Mouse (Mus musculus) layer of hippocampus, postnatal 25 days (tissue): Measurements from ENCODE around the gene Hoxc5. TPM values are rescaled to one million over a fixed set of nuclear protein-coding genes. Genes with fewer than 3 reads are reported as not detected.

Experiments
- DNase-seq, 2 experiments: peaks; one replicate each; pipeline ENCODE4 v3.0.0; 2022; ENCODE audit warnings: mixed read lengths in 2 of 2, low spot score in 1 of 2; ENCODE audit errors: extremely low spot score in 1 of 2
- total RNA-seq, 2 experiments: library from RNA; stranded (reverse); gene quantifications; 2 replicates each; pipeline ENCODE4 v1.2.3; 2021

The Hoxc5 gene
- total RNA-seq, 2 experiments from 2014 or later, result not detected

DNA sequence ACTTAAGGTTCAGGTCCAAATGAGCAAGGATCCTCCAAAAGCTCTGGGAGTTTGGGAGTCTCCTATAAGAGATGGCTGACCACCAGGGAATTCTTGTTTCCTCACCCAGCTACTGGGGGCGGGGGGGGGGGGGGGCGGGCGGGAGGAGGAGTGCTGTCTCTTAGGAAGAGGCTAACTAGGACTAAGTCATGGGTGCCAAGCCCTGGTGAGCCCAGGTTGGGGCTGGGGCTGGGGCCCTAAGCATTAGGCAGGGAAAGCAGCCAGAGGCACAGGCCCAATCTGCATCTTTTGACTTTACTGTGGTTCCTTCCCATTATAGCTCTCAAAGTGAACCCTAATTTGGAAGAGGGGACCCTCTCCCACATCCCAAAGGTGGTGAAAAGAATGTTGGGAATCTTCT, 64.9 kb downstream of the Hoxc5 start:
- DNase-seq, result no peak

- DNase-seq, result no peak
Observed at GRCm38 (mm10) chr15:103032646-103033575, 65.7 kb downstream of the Hoxc5 start.

GRCm38 (mm10) chr15:103034043-103034806, 67.0 kb downstream of the Hoxc5 start:
- DNase-seq, result no peak

DNA sequence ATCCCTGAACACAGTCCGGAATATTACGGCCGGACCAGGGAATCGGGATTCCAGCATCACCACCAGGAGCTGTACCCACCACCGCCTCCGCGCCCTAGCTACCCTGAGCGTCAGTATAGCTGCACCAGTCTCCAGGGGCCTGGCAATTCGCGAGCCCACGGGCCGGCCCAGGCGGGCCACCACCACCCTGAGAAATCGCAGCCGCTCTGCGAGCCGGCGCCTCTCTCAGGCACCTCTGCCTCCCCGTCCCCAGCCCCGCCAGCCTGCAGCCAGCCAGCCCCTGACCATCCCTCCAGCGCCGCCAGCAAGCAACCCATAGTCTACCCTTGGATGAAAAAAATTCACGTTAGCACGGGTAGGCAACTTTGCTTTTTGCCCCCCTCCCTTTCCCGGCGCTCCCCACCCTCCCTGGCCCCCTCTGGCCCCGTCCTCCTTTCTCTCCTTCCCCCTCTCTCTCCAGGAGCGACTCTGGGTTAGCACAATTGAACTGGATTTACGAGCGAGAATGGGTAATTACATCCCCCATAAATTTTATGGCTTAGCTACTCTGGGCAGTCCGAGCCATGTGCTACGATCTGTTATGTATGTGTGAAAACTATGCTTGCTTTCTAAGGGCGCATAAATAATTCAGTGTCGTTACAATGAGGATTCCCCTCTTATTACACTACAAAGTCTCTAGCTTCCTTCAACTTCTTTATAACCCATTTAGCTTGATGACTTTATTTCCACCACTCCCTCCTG, 67.7 kb downstream of the Hoxc5 start:
- no peak for DNase-seq

- DNase-seq, result no peak
Observed at GRCm38 (mm10) chr15:103035548-103035881, 68.3 kb downstream of the Hoxc5 start.

DNA sequence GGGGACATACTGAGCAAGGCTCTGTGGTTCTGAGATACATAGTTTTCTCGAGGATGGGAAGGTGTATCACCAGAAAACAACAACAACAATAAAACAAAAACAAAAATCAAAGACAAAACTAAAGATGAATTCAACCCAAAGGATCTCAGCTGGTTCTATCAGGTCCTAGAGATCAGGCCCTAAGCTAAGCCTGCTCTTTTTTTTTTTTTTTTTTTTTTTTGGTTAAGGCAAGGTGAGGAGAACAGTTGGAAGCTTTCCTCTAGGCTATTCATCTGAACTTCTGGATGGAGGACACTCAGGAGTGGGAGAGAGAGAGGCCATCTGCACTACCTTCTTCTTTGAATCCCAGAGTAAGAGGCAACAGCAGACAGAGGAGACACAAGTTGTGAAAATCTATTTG, 70.3 kb downstream of the Hoxc5 start:
- DNase-seq, result no peak

DNA sequence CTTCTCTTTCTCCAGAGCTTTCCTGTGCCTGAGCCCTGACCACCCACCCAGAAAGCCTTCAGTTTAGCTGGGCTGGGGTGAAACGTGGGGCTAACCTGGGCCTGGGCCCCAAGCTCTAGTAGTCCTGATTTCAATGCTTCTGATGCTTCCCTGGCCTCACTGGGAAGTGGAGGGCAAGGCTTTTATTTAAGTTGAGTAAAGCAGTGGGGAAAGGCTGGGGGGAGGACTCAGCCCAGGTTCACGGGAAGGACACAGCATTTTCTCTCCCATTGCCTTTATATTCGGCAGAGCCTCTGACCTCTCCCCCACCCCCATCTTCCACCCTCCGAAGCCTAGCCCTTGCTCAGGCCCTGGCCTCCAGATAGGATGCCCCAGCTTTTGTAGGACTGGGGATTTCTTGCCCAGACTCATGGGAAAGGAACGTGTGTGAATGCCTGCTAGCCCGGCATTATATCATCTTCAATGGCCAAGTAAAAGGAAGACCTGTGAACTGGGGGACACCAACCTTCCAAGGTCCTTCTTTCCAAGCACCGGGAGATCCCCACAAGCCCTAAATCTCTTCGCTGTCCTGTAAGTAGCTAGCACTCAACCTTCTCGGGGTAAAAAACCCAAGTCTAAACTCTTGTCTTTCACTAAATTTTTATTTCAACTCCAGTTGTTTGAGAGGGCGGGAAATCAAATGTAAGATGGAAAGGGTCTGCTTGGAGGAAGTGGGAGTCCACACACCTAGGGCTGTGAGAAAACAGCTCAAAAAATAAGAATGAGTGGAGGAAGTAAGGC, 71.6 kb downstream of the Hoxc5 start:
- no peak for DNase-seq

DNA sequence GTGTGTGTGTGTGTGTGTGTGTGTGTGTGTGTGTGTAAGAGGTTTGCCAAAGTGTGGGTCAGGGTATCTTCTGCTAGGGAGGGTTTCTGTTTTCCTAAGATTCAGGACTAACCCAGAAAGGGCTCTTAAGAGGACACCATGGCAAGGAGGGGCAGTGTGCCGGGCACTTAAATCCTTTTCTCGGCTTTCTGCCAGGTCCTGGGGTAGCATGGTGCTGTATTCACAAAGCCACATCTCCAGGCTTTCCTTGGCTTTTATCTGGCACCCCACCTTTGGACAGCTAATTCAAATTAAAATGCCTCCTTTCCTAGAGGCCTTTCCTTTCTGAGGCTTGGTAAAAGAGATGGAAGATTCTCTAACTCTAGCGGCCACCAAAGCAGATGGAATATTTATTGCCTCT, 72.4 kb downstream of the Hoxc5 start:
- DNase-seq, result no peak

DNA sequence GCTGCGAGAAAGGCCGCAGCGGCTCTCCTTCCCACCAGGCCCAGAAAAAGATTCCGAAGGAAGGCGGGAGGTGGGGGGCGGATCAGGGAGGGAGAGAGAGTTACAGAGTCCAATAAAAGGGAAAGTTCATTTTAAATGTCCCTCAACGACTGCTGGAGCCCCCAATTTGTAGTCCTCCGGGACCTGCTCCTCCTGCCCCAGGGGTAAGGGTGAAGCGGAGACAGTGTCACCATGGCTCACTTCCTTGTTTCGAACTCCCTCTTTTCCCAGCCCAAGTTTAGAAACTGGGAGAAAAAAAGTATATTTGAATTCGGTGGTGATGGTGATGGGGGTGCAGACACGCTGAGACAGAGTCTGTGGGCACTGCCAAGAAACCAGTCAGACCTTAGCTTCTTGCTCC, 73.4 kb downstream of the Hoxc5 start:
- DNase-seq, result no peak

- DNase-seq, result no peak
Observed at GRCm38 (mm10) chr15:103041613-103042012, 74.4 kb downstream of the Hoxc5 start.

GRCm38 (mm10) chr15:103042209-103042608, 75.0 kb downstream of the Hoxc5 start:
- DNase-seq, result no peak

GRCm38 (mm10) chr15:103051670-103052069, 84.4 kb downstream of the Hoxc5 start:
- DNase-seq, result no peak

- no peak for DNase-seq
Observed at GRCm38 (mm10) chr15:103053210-103053609, 86.0 kb downstream of the Hoxc5 start.

DNA sequence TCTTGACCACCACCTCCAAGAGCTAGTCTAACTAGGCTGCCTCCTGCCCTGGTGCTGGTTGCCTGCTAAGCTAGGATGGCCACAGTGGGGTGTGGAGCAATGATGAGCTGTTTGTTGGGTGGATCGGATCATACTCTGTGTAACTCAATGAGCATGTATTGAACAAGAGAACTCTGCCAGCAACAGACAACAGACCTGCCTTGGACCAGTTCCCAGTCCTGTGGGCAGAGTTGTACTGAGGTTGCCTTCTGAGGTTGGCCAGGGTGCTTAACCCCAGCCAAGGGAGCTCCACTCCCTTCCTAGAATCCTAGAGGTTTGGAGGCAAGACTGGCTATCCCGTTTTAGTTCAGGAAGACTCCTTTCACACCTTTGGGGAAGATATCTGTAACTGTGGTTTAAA, 89.2 kb downstream of the Hoxc5 start:
- DNase-seq, result no peak

GRCm38 (mm10) chr15:103058715-103059114, 91.5 kb downstream of the Hoxc5 start:
- no peak for DNase-seq

GRCm38 (mm10) chr15:103059393-103059992, 92.2 kb downstream of the Hoxc5 start:
- no peak for DNase-seq

DNA sequence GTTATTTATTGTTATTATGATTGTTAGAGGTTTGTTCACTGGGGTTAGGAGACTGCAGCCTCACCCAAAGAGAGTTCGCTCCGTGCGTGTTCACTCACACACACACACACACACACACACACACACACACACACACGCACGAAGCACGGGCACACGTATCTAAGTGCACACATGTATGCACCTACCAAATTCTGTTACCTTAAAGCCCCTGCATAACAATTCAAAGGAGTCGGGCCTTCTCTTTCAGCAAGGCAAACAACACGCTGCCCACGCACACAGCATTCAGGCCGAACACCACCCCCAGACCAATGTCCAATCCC, 92.7 kb downstream of the Hoxc5 start:
- no peak for DNase-seq

GRCm38 (mm10) chr15:103060341-103061130, 93.3 kb downstream of the Hoxc5 start:
- no peak for DNase-seq

- no peak for DNase-seq
Observed at GRCm38 (mm10) chr15:103061131-103061825, 94.0 kb downstream of the Hoxc5 start.
